Mouse (Mus musculus) kidney, postnatal 14 days (tissue): ENCODE results near the gene Rps11.
"Not testable (repeated sequence)": the region's sequence is repeated elsewhere in the genome, so short reads cannot be mapped to it uniquely, and the experiment has no call there.

Experiments used
- DNase-seq: peaks from one replicate; pipeline ENCODE4 v3.0.0; 2022; ENCODE audit warnings: mixed read lengths

The Rps11 gene

GRCm38 (mm10) chr7:45154096-45154992, 30.1 kb upstream of the Rps11 start, which contains the start of the genes Pih1d1 and Aldh16a1:
Gene Pih1d1, plus strand, starts transcription at chr7:45154303.
Gene Aldh16a1, minus strand, starts transcription at chr7:45154584.
- peak; percentile 99 for DNase-seq

- DNase-seq: no peak
Observed at GRCm38 (mm10) chr7:45153586-45153985, 29.3 kb upstream of the Rps11 start.

- not testable (repeated sequence) for DNase-seq
Observed at GRCm38 (mm10) chr7:45153052-45153451, 28.8 kb upstream of the Rps11 start.

- peak; percentile 72 for DNase-seq
Observed at GRCm38 (mm10) chr7:45151303-45151702, 27.1 kb upstream of the Rps11 start.

GRCm38 (mm10) chr7:45150321-45150720, 26.1 kb upstream of the Rps11 start:
- no peak for DNase-seq

GRCm38 (mm10) chr7:45149545-45149944, 25.3 kb upstream of the Rps11 start:
- DNase-seq: peak; percentile 67

- no peak for DNase-seq
Observed at GRCm38 (mm10) chr7:45148534-45149098, 24.4 kb upstream of the Rps11 start.

GRCm38 (mm10) chr7:45147899-45148298, 23.7 kb upstream of the Rps11 start:
- peak; percentile 55 for DNase-seq

- peak; percentile 44 for DNase-seq
Observed at GRCm38 (mm10) chr7:45147267-45147666, 23.0 kb upstream of the Rps11 start.

GRCm38 (mm10) chr7:45145460-45145859, 21.2 kb upstream of the Rps11 start:
- no peak for DNase-seq

- DNase-seq: no peak
Observed at GRCm38 (mm10) chr7:45144368-45145174, 20.3 kb upstream of the Rps11 start.

- no peak for DNase-seq
Observed at GRCm38 (mm10) chr7:45141914-45142313, 17.7 kb upstream of the Rps11 start.

- DNase-seq: no peak
Observed at GRCm38 (mm10) chr7:45141319-45141718, 17.1 kb upstream of the Rps11 start.

GRCm38 (mm10) chr7:45139904-45140723, 15.9 kb upstream of the Rps11 start:
- DNase-seq: no peak

GRCm38 (mm10) chr7:45138403-45138802, 14.2 kb upstream of the Rps11 start:
- DNase-seq: no peak

GRCm38 (mm10) chr7:45137171-45138006, 13.2 kb upstream of the Rps11 start:
- DNase-seq: no peak

GRCm38 (mm10) chr7:45135993-45136567, 11.8 kb upstream of the Rps11 start, which contains the start of the genes Gm45713 and Flt3l:
Gene Gm45713, minus strand, starts transcription at chr7:45136231.
Gene Flt3l, minus strand, starts transcription at chr7:45136432.
- DNase-seq: peak; percentile 94

- DNase-seq: no peak
Observed at GRCm38 (mm10) chr7:45135370-45135769, 11.1 kb upstream of the Rps11 start.

- no peak for DNase-seq
Observed at GRCm38 (mm10) chr7:45134544-45135026, 10.3 kb upstream of the Rps11 start.

- no peak for DNase-seq
Observed at GRCm38 (mm10) chr7:45133446-45134159, 9.4 kb upstream of the Rps11 start.
